Mouse (Mus musculus): Measurements from ENCODE around the gene Wdr20. TPM values are rescaled to one million over a fixed set of nuclear protein-coding genes. Genes with fewer than 3 reads are reported as not detected.
"Not testable (repeated sequence)": the region's sequence is repeated elsewhere in the genome, so short reads cannot be mapped to it uniquely, and the experiment has no call there.

The Wdr20 gene
- total RNA-seq, 4 experiments from 2014 or later, result 44.8 to 62.6 (median 50.4) TPM

DNA sequence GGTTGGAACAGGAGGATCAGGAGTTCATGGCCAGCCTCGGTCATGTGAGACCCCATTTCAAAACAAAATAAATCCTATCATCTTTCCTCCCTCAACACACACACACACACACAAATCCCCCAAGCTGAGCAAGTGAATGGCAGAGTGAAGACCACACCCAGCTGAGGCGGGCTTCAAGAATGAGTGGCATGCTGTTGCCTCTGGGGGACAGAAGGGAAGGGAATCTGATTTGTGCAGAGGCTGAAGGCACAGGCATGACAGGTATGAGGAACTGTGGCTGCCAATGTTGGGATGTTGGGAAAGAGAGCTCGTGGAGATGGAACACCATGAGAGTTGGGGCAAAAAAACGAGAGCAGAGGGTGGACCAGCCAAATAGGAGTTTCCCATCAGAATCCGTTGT is 26.5 kb upstream of the Wdr20 start:
- no peak for DNase-seq (ENCODE audit: low spot score in 2 of 2)

DNA sequence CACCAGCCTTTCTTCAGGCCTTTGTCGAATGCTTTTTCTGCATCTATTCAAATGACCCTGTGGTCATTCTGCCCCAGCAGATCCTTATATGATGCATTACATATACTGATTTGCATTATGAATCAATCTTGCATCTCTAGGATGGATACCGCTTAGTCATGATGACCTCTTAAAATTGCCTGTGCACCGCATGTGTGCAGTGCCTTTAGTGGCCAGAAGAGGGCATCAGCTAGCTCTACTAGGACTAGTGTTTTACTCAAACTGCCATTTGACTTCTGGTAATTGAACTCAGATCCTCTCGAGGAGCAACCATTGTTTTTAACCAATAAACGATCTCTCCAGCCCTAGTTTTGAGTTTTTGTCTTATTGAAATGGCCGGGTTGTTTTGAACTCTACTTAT is 24.0 kb upstream of the Wdr20 start:
- DNase-seq (ENCODE audit: low spot score in 2 of 2), result no peak

DNA sequence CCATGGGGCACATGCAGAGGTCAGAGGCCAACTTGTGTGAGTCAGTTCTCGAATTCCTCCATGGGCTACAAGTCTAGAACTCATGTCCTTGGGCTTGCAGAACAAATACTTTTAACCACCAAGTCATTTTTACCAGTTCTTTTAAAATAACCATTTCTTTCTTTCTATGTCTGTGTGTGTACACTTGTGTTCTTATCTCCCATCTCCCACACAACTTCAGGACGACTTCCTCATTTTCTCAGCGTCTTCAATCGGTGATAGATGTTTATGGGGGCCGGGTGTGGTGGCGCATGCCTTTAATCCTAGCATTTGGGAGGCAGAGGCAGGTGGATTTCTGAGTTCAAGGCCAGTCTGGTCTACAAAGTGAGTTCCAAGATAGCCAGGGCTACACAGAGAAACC is 23.5 kb upstream of the Wdr20 start:
- no peak for DNase-seq (ENCODE audit: low spot score in 2 of 2)

DNA sequence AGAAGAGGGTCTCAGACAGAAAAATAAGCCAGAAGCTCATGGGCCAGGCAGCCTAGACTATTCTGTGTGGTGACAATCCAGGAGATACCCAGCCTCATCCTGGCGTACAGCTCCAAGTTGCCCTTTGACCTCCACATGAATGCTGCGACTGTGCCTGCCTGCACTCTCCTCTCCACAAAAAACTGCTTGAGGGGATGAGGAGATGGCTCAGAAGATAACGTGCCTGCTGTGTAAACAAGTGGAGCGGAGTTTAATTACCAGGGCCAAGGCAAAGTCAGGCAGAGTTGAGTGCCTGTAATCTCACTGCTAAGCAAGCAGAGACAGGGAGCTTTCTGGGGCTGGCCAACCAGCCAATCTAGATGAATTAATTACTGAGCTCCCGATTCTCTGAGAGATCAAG is 21.7 kb upstream of the Wdr20 start:
- DNase-seq (ENCODE audit: low spot score in 2 of 2), result no peak

DNA sequence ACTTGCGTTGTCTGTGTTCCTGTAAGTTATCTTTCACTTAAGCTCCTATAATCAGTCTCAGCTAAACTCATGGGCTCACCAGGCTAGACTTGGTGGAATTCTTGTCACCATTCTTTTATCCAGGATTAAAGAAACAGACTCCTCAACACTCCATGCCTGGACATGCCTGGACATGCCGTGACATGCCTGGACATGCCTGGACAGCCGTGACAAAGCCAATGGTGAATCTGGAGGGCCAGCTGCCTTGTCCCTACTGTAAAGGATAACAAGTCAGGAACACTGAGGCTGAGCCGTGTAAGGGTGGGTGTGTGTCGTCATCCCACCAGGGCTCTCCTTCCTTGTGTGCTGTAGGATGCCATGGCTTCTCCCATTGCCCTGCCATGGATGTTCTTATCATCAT is 12.7 kb upstream of the Wdr20 start:
- DNase-seq (ENCODE audit: low spot score in 2 of 2), result no peak

DNA sequence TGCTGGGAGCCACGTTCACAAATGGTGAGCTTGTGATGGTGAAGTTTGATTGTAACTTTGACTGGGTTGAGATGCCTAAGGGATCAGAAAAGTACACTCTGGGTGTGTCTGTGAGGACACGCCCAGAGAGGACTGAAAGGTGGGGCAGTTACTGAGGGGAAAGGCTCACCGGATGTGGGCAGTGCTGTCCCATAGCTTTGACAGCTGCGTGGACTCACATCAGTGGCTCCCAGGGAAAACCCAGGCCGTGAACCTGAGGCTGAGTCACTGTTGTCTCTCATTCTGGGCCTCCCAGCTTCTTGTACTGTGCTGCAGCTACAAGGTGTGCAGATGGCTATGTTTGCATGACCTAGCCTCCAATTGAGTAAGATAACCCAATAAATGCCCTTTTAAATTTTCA is 12.3 kb upstream of the Wdr20 start:
- DNase-seq (ENCODE audit: low spot score in 2 of 2), result no peak

DNA sequence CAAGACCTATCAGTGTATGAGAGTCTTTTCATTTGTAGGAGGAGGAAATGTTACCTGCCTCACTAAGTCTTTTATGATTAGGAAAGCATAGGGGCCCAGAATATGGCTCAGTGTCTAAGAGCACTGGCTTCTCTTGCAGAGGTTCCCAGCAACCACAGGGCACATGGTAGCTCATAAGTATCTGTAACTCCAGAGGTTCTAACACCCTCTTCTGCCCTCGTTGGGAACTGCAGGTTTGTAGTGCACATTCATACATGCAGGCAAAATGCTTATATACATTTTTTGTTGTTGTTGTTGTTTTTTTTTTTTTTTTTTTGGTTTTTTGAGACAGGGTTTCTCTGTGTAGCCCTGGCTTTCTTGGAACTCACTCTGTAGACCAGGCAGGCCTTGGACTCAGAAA is 11.3 kb upstream of the Wdr20 start:
- DNase-seq (ENCODE audit: low spot score in 2 of 2), result no peak

DNA sequence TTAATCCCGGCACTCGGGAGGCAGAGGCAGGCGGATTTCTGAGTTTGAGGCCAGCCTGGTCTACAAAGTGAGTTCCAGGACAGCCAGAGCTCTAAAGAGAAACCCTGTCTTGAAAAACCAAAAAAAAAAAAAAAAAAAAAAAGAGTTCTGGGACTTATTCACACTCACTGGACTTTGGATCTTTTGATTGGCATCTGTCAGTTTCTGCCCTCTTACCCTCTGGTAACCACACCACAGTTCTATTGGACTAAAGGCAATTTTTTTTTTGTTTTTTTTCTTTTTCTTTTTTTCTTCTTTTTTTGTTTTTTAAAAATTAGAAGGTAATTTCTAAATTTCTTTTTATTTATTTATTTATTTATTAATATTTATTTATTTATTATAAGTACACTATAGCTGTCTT is 4.5 kb upstream of the Wdr20 start:
- DNase-seq (ENCODE audit: low spot score in 2 of 2), result not testable (repeated sequence)

DNA sequence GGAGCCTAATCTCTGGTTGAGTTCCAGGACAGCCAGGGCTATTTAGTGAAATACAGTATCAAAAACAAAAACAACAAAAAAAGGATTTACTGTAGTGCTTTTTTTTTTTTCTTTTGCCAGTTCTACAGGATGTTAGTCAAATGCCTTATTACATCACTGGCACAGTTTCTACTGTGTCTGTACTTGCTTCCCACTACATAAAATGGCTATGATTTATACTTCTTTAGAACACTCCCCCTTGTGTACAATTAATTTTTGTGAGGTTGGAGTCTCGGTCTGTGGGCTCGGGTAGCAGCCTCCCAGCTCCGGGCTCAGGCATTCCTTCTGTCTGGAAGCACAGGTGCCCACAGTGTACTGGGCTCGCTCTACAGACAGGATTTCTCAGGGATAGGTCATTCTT is 1.1 kb upstream of the Wdr20 start:
- no peak for DNase-seq (ENCODE audit: low spot score in 2 of 2)

DNA sequence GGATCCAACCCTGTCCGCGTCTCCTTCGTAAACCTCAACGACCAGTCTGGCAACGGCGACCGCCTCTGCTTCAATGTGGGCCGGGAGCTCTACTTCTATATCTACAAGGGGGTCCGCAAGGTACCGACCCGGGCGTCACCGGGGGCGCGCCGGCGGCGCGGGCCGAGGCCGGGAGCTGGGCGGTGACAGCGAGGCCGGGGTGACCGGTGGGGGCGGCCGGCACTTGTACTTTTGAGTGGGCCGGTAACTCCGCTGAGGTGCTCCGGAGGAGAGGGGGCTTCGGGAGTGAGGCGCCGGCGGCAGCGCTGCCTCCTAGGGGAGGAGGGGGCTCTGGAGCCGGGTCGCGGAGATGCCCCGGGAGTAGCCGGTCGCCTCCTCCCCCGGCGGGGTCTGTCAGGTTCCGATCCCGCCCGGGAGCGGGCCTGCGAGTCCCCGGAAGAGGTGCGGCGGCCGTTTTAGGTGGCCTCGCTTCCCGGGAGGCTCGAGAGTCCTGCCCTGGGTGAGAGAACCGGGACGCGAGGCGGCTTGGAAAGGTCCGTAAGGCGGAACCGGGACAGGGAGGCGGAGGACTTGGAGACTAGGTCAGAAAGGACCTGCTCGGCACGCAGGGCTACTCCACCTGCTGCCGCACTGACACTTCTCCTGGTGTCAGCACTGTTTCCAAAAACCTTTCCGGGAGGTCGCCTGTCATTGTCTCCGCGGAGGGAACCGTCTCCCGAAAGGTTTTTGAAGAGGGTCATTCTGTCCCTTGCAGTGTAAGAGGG is 596 bp downstream of the Wdr20 start:
- DNase-seq (ENCODE audit: low spot score in 2 of 2), result no peak

DNA sequence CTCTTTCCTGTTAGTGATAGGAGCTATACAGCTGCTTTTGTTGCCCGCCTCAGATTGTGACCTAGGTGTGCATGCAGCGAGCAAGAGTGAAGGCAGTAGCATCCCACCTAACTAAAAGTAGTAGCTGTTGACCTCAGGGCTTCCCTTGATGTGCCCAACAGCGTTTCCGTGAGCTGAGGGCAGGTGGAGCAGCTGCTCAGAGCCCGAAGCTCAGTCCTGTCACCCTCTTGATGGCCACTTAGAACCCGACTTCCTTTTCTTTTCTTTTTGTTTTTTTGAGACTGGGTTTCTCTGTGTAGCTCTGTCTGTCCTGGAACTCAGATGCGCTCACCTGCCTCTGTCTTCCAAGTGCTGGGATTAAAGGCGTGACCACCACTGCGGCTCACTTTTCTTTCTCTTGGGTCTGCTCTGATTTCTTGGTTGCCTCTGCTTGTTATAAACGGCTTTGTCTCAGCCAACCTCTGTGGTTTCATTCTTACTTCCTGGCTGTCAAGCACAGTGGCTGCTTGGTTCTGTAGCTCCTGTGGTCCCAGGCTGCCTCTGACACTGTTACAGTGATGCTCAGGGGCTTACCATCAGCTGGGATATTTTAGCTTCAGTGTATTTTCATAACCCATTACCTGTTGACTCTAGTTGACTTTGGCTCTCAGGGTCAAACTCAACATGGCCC is 13.2 kb downstream of the Wdr20 start:
- DNase-seq (ENCODE audit: low spot score in 2 of 2), result no peak

DNA sequence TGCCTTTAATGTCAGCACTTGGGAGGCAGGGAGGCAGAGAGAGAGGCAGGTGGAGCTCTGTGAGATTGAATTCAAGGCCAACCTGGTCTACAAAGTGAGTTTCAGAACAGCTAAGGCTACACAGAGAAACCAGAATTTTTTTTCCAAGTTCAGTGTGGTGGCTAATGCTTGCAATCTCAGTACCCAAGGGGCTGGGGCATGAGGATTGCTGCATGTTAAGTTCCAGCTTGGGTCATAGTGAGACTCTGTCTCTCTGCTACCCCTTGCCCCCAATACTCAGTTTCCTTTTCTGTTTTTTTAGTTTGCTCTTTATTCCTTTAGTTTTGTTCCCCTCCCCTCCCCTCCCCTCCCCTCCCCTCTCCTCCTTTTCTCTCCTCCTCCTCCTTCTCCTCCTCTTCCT is 15.0 kb downstream of the Wdr20 start:
- DNase-seq (ENCODE audit: low spot score in 2 of 2), result no peak

DNA sequence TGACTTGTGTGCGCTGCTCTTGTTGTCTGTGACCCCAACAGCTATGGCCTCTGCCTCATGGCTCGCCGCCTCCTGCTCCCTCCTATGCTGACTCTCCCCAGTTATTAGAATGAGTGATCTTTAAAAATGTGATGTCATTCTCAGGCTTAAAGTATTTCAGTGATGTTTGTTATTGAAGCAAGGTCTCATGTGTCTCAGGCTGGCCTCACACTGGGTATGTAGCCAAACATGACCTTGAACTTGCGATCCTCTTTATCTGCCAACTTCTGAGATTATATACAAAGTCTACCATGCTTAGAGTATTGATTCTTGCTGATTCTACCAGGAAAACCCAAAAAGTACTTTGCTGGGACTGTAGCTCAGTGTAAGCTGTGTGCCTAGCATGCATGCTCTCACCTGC is 16.2 kb downstream of the Wdr20 start:
- DNase-seq (ENCODE audit: low spot score in 2 of 2), result no peak

DNA sequence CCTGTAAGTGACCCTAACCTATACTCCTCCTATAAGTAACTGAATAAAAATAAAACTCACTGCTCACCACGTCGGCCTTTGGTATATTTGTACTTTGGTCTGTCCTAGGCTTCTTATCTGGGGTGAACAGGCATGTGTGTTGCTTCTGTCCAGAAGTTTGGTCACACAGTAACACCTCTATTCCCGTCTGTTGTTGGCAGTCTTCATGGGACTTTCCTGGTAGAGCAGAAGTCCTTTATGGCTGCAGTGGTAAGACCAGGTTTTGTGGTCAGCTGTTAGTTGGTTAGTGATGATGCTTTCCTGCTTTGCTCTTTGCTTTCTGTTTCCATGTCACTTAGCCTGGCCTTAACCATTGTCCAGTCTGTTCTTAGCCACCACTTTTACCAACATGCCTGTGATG is 19.4 kb downstream of the Wdr20 start:
- DNase-seq (ENCODE audit: low spot score in 2 of 2), result no peak

DNA sequence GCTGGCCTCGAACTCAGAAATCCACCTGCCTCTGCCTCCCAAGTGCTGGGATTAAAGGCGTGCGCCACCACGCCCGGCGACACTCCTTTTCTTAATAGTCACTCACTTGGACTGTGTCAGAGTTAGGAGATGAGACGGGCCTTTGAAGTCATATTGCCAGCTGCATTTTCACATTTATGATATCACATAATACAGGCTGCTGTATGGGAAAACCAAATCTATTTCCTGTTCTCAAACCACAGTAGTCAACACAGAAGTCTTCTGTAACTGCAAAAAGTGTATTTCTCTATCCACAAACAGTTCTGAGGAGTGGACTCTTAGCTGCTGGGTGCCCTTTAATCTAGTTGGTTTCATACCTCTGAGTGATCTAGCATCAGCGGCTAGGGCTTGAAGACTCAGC is 21.2 kb downstream of the Wdr20 start:
- no peak for DNase-seq (ENCODE audit: low spot score in 2 of 2)

DNA sequence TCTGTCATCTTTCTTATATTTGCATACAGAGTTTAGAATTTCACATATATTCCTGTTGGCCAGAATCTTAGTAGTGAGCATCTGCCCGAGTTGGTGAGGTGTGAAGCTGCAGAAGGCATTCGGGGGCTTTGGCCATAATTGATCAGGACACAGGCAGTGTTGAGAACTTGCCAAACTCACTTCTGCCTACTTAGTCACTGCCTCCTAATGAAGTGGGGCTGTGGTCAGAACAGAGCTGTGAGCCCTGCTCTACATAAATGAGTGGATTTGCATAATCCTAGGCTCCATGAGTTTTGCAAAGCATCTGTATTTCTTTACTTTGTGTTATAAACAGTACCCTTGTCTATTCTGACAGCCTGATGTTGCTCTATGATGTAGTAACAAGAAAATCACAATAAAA is 24.6 kb downstream of the Wdr20 start:
- no peak for DNase-seq (ENCODE audit: low spot score in 2 of 2)

DNA sequence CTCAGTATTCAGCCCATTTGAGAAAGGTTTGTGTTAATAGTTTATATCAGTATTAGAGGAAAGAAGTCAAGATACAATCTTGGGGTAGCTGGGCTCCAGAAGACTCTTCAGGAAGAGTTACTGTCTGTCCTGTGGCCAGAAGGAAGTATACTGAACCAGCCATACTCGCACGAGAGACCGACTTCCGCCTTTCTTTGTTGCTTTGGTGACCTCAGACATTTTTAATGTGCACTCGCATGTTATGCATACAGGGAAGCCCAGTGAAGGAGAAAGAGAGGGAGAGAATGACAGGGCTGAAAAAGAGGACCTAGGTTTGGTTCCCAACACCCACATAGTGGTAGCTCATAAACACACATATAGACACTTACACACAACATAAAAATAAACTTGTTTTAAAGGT is 26.8 kb downstream of the Wdr20 start:
- no peak for DNase-seq (ENCODE audit: low spot score in 2 of 2)

DNA sequence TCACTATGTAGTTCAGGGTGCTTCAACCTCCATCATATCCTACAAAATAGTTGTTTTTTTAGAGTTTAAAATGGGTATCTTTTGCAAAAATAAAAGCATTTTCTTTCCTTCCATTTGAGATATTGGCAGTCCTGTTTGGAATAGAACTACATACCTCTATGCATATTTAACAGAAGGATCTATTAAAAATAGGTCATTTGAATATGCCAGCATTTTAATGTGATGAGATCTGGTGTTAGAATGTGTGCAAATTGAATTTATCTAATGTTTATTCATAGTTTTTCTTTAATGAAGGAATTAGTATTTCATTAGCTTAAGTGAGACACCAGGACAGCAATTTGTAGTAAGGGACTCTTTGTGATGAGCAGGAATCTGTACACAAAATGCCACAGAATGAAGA is 30.8 kb downstream of the Wdr20 start:
- no peak for DNase-seq (ENCODE audit: low spot score in 2 of 2)

DNA sequence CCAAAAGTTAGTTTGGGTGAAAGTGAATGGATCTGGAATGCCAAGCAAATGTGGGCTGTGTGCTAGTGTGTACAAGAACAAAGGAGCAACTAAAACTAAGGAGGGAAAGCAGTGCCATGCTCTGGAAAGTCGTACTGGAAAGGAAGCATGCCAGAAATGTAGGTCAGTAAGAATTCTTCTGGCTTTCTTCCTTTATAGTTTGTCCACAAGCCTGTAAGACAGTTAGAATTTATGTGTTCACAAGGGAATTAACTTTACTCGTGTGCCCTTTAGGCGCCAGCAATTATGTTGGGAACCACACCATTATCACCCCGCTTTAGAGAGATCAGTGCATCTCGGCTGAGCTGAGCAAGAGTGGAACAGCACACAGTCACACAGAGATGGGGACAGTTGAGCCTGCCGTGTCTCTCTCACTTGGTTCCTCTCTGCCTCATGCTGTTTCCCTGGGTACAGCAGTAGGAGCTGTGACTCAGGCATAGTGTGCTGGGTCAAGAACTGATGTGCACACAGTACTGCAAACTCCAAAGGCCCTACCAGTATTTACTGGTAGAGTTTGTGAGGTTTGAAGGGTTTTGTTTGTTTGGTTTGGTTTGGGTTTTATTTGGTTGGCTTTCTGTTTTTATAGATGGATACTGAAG is 32.0 kb downstream of the Wdr20 start:
- no peak for DNase-seq (ENCODE audit: low spot score in 2 of 2)

DNA sequence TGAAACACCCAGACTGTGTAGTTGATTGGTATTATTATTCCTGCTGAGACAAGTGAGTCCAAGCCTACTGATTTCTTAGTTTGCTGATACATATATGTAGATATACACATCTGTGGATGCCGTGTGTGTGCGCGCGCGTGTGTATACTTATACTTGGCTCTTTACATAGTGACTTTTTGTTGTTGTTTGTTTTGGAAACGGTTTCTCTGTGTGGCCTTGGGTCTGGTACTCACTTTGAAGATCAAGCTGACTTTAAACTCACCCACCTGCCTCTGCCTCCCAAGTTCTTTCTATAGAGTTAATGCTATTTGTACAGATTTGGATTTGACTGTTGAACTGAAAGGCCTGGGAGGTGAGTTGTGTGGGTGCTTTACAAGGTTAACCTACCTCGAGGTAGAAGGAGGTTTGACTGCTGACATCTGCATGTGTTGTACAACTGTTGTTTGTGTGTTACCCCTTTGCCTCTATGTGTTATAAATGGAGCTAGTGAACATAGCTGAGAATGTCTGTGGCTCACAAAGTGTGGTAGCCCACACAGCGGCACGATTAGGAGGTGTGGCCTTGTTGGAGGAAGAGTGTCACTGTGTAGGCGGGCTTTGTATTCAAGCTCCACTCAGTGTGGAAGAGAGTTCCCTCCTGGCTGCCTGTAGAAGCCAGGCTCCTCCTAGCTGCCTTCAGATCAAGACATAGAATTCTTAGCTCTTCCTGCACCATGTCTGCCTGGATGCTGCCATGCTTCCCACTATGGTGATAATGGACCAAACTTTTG is 32.9 kb downstream of the Wdr20 start:
- no peak for DNase-seq (ENCODE audit: low spot score in 2 of 2)

DNA sequence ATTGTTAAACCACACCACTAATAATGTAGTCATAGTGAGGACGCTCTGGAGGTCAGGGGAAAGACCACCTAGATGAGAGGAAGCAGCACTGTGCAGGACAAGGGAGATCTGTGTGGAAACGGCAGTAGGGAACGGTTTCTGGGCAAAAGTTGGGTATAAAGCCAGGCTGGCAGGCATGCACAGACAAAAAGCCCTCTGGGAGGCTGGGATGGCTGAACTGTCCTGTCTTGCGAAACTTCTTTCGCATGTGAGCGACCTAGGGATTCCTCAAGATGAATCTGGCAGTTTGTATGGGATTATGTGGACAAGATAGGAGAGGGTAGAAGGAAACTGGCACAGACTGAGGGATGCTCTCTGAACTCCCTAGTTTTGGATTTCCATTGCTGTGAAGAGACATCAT is 34.2 kb downstream of the Wdr20 start:
- DNase-seq (ENCODE audit: low spot score in 2 of 2), result no peak
